Mouse (Mus musculus): Measurements from ENCODE around the gene Nck2.

The Nck2 gene

DNA sequence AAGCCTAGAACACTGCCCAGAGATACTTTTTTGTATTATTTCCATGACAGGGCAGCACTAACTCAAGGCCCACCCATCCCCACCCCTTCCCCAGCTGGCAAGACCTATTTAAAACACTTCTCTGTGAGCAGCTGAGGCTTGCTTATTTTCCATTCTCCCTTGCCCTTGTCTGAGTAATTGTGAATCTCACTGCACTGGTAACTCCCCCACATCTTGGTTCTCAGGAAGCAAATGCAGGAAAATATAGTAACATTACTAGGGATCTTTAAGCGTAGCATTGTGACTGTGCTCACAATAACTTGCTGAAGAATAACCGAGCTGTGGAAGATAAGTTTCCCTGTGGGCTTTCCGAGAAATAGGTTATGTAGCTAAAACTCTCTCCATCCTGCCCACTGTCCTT, 24.6 kb downstream of the Nck2 start:
- no peak for DNase-seq (ENCODE audit: low read depth)

DNA sequence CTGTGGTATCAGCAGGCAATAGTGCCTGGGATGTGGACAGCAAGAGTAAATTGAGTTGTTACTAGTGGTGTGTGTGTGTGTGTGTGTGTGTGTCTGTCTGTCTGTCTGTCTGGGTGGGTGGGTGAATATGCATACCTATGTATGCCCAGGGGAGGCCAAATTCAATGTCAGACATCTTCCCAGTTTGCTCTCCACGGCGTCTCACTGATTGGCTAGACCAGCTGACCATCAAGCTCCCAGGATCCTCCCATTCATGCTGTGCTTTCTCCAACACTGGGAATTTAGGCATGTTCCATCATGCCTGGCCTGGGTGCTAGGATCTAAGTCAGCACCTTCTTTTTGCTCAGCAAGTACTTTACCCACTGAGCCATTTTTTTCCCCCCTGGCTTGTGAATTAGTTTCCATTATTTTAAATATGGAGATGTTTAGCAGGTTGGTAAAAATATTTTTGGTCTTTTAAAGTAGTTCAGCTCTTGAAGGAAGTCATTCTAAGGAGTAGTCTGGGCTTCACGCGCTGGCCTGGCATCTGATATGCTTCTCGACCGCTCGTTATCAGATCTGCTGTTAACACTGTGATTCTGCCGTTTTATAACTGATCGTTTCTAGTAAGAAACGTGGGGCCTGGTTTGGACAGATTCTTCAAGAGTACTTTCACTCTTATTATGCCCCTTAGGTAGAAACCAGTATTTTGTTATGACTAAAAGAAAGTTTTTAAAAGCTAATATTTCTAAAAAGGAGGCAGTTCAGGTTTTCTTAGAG, 26.2 kb downstream of the Nck2 start:
- no peak for DNase-seq (ENCODE audit: low read depth)

DNA sequence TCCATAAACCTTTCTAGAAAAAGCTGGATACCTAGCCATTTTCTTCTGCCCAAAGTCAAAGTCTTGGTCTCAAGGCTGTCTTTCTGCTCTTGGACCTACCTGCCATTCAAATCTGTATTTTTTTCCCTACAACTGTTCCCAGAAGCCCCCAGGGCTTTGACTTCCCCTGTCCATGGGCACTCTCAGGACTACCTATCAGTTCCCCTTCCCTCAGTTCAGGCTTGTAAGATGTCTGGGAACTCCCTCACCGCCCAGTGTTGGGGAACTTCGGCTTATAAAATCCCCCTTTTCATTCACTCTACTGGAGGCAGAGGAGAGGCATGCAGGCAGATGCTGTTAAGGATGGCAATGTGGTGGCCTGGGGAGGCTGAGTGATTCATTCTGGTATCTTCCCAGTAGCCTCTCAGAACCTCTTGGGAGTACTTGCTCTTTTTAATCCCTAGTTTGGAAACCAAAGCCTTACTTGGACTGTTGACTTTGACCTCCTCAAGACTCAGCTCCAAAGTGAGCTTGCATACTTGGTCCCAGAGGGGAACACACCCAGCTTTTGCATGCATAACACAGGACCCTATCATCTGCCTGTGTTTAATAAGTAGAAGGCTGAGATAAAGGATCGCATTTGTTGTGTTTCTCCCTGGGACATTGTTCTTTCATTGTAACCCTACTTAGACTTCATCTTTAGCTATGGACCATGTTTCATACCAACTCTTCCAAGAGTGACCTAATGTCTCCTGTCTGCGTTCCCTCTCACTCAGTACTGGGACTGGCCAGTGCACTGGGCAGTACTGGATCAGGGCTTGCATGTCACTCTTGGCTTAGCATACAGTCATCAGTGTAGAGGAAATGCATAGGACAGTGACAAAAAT, 27.0 kb downstream of the Nck2 start:
- DNase-seq (ENCODE audit: low read depth): no peak

DNA sequence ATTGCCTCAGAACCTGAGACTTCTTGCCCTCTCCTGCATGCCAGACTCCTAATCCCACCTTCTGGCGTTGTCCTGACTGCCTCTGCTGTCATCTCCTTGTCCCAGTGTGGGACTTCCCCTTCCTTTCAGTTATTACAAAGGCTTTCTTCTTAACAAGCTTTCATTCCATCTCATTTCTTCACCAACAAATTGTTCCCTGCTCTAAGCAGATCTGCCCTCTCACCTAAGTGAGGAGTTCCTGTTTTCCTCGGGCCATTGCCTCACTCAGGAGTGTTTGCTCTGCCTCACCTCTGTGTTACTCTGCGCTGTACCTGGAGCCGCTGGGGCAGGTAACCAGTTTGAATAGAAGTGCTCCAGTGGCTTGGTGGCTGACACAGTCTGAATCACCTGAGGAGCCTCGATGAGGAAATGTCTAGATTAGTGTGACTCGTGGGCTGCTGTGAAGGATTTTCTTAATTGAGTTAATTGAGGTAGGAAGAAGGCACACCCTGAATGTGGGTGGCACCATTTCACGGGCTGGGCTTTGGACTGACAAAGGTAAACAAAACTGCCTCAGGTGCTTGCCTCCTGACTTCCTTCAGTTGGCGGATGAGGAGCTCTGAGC, 27.8 kb downstream of the Nck2 start:
- DNase-seq (ENCODE audit: low read depth): no peak

DNA sequence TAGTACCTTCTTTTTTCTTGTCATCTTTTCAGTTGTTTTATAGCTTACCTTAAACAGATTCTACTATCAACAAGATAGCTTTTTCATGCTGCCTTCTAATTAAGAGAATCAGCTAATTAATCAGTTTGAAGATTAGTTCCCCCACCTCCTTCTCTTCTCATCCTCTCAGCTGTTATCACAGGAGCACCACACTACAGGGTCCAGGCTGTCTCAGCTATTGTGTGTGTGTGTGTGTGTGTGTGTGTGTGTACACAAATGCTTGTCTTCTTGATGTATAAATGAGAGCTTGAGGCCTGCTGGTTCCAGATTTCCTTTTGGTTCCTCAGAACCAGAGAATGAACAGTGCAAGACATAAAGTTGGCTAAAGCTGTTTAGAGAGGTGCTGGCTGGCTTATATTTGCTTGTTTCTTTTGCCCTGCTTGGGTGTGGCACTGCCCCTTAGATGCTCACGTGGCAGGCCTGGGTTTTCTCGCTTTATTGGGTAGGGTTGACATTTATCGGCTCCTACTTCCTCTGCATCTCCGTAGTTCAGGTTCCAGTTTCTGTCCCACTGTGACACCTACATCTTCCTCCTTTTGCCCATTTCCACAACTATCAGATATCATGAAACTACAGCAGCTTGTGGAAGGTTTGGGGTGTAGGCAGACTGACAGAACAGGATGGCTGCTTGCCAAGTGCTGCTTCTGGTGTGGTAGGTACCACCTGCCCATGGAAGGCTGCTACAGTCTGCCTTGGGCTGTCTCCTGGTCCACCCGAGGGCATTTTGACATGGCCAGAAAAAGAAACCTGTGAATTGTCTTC, 29.6 kb downstream of the Nck2 start:
- DNase-seq (ENCODE audit: low read depth): no peak

DNA sequence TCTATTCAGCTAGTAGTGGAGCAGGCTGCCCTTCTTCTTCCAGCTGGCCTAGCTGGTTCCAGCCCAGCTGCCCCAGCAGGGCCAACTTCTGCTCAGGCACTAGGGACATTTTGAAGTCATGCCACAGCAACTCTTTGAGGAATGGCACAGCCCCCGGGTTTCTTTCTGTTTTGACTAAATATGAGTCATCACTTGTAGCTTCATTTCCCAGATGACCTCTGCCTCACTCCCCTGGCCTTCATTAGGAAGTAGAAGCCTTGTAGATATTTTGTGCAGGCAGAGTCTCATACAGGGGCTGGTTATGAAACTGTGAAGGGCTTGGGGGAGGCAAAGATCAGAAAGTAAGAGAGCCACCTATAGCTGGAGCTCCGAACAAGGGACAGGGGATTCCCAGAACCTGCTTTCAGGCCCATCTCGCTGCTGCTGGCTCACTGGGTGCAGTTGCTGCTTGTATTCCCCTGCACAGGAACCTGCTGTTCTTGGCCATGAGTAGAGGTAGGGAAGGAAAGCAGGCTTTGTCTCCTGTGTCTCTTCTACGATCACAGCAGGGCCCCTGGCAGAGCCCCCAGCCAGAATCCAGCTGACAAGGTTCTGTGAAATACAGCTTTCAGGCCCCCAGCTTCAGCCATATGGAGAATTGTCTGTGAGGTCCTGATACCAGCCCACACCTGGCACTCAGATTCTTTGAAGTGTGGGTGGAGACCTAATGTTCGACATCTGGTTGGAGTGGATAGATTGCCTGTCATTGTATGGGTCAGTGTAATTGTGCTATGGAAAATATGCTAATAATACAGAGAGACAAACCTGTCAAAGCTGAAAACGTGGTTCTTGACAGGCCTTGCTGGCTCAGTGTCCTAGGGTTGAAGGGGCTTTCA, 30.4 kb downstream of the Nck2 start:
- DNase-seq (ENCODE audit: low read depth): peak; percentile 84

DNA sequence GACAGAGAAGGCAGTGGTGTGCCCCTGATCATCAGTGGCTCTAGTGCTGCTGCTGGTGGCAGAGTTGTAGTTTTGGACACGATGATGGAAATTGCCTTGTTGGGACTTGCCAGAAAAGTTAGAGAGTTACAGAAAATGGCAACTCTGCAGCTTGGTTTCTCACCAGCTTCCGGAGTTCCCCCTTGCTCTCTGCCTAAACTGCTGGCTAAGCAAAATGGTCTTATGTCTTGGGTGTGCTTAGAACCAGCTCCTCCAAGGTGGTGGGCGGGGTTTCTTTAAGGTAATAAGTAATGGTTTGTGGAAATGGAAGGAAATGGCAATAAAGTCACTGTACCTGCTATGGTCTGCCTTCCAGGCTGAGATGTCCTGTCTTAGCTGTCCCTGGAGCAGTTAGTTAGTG, 33.6 kb downstream of the Nck2 start:
- DNase-seq (ENCODE audit: low read depth): no peak

DNA sequence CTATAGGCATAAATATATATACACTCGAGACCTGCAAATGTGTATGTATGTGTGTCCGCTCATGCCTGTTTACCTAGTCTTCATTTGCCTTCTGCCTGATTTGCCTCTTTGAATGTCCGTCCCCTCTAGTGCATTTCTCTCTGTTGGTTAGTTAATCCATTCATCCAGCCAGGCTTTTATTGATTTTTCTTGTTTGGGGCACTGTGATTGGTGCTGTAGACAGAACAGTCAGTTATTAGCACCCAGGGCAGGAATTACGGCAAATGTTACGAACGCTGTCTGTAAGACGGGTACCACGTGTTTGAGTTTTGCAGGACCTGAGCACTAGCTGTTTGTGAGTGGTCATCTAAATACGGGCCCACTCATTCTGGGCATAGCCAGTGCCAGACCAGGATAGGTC, 40.8 kb downstream of the Nck2 start:
- DNase-seq (ENCODE audit: low read depth): no peak

DNA sequence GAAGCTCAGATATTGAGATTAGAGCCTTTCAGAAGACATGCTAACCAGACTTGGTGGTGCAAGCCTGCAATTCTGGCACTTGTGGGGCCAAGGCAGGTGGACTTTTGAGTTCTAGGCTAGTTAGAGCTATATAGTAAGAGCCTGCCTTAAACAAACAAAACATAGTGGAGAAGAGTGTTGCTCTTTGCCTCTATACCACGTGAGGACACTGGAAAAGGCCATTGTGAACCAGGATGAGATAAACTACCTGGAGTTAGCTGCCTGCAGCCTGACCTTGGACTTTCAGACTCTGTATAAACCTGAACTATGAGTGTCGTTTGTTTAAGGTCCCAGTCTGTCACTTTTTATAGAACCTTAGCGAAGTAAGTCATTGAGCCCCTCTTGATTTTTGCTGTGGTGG, 42.1 kb downstream of the Nck2 start:
- no peak for DNase-seq (ENCODE audit: low read depth)

DNA sequence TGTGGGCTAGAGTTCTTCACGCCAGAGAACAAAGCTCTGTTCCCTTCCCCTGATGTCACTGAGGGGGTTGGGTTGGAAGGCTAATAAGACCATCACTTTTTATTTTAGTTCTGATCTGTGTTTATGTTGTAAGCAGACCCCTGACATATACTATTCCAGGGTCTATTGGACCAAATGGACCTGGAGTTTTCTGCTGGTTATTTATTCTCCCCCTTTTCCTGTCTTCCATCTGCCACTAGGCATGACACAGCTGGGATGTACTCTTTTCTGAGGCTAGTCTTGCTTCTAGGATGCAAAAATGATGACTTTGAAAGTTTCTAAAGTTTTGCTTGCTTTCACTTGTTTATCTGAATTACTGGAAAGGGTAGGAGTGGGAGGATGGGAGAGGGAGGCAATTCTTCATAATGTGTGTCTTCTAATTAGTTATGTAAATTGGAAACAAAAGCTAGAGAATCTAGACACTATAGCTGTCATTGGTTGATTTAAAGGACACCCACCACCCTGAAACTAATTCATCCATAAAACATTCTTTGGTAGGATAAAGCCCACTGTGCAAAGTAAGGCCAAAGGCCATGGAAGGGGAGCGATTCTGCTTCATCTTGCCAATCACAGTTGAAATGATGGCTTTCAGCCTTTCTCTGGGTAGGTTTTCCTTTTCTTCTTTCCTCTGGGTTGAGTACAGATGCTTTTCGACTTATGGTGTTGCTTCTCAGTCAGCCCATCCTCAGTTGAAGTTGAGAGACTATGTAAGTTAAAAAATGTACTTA, 42.8 kb downstream of the Nck2 start:
- no peak for DNase-seq (ENCODE audit: low read depth)

DNA sequence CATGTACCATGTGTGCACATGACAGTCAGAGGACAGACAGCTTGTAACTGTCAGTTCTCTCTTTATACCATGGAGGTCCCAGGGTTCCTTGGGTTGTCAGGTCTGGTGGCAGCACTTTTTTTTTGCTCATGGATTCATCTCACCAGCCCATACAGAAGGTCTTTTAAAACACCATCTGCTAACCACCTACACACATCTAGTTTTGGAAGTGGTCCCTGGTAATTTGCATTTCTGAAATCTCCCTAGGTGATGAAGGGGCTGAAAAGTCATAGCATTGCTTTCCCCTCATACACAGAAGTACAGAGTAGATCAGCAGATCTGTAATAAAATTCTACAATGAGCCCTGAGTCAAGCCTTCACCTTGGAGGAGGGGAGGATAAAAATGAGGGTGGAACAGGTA, 44.9 kb downstream of the Nck2 start:
- DNase-seq (ENCODE audit: low read depth): no peak

DNA sequence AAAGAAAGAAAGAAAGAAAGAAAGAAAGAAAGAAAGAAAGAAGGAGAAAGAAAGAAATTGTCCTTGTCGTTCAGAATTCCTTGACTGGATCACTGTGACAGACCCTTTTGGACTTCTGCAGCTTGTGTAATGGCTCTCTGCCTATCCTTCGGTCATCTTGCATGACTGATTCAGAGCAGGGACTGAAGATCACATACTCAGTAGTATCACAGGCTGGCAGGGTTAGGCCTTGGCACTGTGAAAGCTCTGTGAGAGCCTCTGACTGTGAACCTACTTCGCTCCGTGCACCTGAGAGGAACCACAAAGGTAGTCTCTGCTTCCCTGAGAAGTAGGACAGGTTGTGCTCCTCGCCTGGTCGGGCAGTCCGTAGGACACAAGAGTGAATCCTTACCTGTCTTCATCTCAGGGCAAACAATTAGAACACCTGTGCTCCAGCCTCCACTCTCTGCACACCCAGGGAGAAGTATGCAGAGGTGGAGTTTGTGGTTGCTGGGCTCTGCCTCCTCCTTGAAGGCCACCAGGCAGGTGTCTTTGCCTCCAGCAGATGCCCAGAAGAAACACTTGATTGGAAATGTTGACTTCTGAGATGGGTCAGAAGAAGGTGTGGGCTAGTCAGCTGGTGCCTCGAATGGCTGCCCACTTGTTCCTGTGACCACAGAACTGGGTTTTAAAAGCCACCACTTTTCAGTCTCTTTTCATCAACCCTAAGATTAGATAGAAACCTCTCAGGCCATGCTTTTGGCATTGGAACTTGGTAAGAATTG, 47.3 kb downstream of the Nck2 start:
- no peak for DNase-seq (ENCODE audit: low read depth)

DNA sequence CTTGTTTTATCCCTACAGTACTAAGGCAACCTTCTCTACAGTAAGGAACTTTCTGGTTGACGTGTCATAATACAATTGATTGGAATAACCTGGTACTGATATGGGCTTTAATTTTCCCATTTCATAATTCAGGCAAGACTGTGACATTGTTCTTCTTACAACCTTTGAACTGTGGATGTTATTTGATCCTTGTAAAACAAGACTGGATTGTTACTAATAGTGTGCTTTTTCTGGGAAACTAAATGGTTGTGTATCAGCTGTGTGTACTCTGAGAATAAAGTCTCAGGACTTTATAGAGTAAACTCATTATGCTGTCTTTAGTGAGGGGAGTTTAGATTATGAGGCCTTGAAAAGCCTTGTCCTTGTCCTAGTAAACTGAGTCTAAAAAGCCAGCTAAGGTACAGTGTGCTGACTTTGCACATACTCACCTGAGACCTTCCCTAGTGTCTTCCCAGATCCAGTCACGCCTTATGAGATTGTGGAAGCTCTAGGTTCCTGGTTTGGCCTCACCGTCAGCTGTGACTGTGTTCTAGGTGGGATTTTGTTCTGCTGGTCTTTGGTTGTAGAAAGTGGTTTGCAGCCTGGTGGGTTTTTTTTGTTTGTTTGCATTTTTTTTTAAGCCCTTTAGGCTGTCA, 48.5 kb downstream of the Nck2 start:
- DNase-seq (ENCODE audit: low read depth): no peak

DNA sequence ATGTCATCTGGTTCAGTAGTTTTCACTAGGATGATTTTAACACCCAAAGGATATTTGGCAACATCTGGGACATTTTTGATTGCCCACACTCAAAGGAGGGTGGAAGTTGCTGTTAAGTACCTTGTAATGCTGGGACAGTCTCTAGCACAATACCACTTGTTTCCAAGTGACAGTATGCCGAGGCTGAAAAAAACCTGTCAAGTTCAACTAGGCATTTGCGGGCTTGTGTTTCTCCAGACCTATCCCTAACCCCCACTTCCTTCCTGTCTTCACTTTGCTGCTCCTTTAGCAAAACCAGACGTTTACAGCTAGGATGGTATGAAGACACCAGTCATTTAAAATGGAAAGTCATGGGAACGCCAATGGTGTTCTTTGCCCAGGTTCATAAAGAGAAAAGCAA, 51.7 kb downstream of the Nck2 start:
- DNase-seq (ENCODE audit: low read depth): no peak

DNA sequence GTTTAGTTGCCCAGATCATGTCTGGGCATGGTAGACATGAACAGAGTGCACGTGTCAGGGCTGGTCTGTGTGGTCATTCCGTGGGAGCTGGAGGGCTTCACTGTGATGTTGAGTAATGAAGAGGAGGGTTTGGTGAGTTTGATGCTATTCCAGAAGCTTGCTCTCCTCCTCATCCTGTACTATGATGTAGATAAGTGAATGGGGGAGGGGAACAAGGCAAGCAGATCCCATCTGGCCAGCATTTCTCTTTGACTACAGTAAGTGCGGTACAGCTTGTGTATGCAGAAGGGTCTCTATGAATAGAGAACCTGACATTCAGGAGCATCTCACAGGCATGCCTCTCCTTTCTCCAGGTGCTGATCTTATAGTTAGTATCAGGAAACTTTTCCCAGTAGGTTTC, 52.6 kb downstream of the Nck2 start:
- no peak for DNase-seq (ENCODE audit: low read depth)

DNA sequence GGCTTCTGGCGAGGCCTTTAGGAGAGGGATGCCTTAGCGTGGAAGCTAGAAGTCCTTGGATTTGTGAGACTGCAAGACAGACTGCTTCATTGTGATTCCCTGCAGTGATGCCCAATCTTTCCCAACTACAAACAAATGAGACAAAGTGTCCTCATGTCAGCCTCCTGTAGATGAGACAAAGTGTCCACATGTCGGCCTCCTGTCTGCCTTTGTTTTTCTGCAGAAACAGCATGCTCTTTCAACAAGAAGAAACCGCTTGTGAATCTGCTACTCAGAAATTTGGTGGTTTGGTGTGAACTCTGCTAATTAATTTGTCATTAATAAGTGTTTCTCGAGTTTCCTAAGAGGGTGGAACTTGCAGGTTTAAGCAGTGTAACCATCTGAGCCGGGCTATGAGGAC, 53.6 kb downstream of the Nck2 start:
- DNase-seq (ENCODE audit: low read depth): no peak

DNA sequence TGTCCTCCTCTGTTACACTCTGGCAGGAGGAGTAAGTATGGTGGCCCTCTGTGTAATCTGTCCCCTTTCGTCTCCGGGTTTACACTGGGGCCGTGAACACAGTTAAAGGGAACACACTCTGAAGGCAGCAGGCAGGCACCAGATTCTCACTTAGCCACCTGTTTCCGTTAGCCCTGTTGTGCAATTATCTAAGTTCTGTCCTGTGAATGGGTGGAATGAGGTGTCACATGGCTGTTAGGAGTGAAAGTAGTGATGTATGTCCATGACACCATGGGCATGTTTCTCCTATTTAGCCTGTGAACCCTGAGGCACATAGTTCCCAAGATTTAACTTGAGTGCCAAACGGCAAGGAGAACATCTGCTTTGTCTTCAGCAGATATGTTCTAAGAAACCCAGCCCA, 55.7 kb downstream of the Nck2 start:
- DNase-seq (ENCODE audit: low read depth): no peak

DNA sequence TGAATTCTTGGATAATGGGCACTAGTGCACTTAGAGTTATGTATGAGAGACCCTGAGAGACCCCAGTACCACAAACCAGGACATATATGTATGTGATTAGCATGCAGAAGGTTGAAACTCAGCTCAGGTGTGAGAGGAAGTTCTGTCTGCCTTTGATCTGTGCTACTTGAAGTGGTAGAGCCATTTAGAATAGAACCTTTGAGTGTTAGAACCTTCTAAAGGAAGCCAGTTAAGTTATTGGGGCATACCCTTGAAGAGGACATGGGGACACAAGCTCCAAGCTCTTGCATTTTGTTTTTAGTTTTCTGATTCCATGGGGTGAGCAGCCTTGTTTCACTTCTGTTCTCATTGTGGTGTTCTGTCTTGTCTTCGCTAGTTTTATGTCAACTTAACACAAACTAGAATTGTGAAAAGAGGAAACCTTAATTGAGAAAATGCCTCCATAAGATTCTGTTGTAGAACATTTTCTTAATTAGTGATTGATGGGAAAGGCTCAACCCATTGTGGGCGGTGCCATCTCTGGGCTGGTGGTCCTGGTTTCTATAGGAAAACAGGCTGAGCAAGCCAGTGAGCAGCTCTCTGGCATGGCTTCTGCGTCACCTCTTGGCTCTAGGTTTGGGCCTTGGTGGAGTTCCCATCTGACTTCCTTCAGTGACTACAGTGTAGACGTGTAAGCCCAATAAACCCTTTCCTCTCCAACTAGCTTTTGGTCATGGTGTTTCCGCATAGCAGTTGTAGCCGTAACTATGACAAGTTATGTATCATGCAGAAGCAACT, 57.0 kb downstream of the Nck2 start:
- DNase-seq (ENCODE audit: low read depth): no peak

Data from c-Kit-positive CD71-positive TER-119-negative erythroid progenitor cells, embryonic 14.5 days (primary cell).